ENCODE assay signal across 8 mouse cellular contexts in genomic region chr7:16639028-16639427, GRCm38 (mm10). TPM values are rescaled to one million over a fixed set of nuclear protein-coding genes. Genes with fewer than 3 reads are reported as not detected.
DNase-seq lines count a peak whose midpoint lies in the region; ATAC-seq lines count a peak whose summit lies in the region.

No protein-coding gene starts in this region.

- DNase-seq in layer of hippocampus, postnatal 10 days (ENCODE audit: low spot score in 2 of 2), result peak; percentile 48 to 61
- DNase-seq in layer of hippocampus, adult 18-20 months (ENCODE audit: low spot score in 2 of 2), result no peak
- DNase-seq in Muller cell, postnatal 12 days (ENCODE audit: inconsistent ontology term), result peak; percentile 76
- peak; percentile 48 to 60 for DNase-seq in cerebellum, postnatal 36 days
- peak; percentile 64 for DNase-seq in kidney, postnatal 10 days
- no peak for DNase-seq in spleen, adult 12 weeks (ENCODE audit: low spot score)
- no peak for DNase-seq in spleen, adult 18-20 months

- ATAC-seq in frontal cortex, adult (ENCODE audit: low TSS enrichment), result no peak

RNA-seq across cellular contexts. Expression of gene Arhgap35, which starts 24.2 kb away (rescaled TPM):
- 100 to 1,000 TPM; 140 TPM for total RNA-seq in layer of hippocampus, postnatal 10 days (2021)
- total RNA-seq in layer of hippocampus, adult 18-20 months (2021), result 100 to 1,000 TPM; 125 to 128 TPM

RNA-seq across cellular contexts. Expression of gene Ceacam15, which starts 36.5 kb away (rescaled TPM):
- total RNA-seq in layer of hippocampus, postnatal 10 days (2021), result not detected
- not detected for total RNA-seq in layer of hippocampus, adult 18-20 months (2021)

Comparison
In these comparisons a context has a peak if more than half of its experiments do, and no peak if none do; other contexts are left out.
1. DNase-seq: peak in layer of hippocampus, postnatal 10 days (2 of 2), Muller cell, postnatal 12 days (single experiment), cerebellum, postnatal 36 days (2 of 2) and kidney, postnatal 10 days (single experiment); none in layer of hippocampus, adult 18-20 months (0 of 2), spleen, adult 12 weeks (single experiment) and spleen, adult 18-20 months (0 of 2).